Mouse (Mus musculus) erythroblast, adult 5-6 weeks (primary cell): ENCODE data around the gene Midn. TPM values are rescaled to one million over a fixed set of nuclear protein-coding genes. Genes with fewer than 3 reads are reported as not detected.

Source experiments
- ATAC-seq: replicated peaks from 2 replicates; pipeline ENCODE4 v1.8.0; 2016; ENCODE audit warnings: moderate number of reproducible peaks, mild to moderate bottlenecking, moderate TSS enrichment, inconsistent platforms; ENCODE audit not compliant: poor library complexity, low FRiP score, severe bottlenecking
- total RNA-seq, 2 experiments: library from RNA; stranded (forward) in 1 of 2; stranded (reverse) in 1 of 2; fragments of 150-400 nt in 1 of 2; fragments of 200-764, 138-1000 nt in 1 of 2; gene quantifications; 2 replicates each; pipeline versions ENCODE4 v1.2.3 to v1.2.4; 2015 to 2017; ENCODE audit warnings: low replicate concordance in 2 of 2

Midn gene
- total RNA-seq, 2 experiments from 2014 or later: 3.9 to 5.0 TPM

DNA sequence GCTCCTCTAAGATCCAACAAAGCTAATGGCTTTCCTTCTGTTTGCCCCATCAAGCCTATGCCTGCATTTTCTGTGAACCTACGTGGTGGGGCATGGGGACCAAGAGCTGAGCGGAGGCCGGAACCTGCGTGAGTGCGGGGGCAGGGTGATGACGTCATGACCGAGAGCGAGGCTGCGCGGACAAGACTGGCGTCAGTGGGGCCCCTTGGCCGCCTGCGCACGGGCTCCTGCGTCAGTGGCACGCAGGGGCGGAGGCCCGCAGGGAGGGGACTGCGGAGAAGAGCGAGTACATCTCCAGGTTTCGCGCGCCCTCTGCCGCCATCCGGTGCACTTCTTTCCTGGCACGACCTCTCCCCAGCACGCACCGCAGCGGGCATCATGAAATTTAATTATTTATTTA lies 6.8 kb upstream of the Midn start:
- peak; percentile 71 for ATAC-seq

DNA sequence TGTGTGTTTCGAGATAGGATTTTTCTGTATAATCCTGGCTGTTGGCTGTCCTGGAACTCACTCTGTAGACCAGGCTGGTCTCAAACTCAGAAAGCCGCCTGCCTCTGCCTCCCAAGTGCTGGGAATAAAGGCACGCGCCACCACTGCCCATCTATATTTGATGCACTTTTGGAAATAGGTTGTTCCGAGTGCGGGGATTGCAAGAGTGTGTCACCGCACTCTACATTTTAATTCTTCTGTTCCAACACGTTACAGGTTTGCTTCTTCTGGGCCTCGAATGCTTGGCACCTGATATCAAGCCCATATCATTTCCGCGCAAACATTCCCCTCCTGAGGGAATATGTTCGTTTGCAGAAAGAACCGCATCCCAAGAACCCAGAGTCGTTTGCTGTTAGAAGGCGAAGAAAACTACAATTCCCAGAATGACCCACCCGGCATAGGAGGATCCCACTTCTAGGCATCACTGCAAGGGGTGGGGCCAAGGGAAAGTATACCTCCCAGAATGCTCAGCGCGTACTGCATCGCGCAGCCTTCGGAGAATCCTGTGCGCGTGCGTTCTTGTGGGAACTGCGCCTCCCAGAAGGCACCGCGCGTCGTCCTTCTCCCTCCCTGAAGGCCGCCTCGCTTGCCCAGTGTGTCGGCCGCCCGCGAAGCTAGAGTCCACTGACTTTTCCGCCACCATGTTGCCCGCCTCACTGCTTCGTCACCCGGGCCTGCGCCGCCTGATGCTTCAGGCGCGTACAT lies 6.1 kb upstream of the Midn start:
- peak; percentile 72 for ATAC-seq

DNA sequence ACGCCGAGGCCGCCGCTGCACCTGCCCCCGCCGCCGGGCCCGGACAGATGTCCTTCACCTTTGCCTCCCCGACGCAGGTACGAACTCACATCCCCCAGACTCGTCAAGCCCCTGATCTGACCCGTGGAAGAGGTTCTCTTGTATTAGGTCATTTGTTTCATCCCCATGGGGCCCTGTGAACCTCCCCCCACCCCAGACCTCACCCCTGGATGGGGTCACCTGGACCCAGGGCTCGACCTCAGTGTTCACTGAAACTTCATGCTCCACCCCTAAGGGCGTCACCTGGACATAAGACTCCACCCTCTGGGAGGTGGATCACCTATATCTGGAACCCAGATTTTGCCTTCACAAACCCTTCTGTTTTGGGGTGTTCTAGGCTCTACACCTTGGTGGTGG lies 5.5 kb upstream of the Midn start:
- peak; percentile 26 for ATAC-seq

DNA sequence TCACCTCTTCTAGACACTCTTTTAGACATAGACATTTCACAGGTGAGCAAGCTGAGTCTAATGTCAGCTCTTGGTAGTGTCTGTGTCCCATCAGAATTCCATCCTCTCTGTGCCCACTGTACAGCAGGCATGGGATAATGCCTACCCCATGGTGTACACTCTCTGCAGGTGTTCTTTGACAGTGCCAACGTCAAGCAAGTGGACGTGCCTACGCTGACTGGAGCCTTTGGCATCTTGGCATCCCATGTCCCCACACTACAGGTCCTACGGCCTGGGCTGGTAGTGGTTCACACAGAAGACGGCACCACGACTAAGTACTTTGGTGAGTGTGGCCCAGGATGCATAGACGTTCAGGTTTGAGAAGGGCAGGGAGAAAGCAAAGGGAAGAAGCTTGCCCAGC lies 4.4 kb upstream of the Midn start:
- ATAC-seq: no peak

DNA sequence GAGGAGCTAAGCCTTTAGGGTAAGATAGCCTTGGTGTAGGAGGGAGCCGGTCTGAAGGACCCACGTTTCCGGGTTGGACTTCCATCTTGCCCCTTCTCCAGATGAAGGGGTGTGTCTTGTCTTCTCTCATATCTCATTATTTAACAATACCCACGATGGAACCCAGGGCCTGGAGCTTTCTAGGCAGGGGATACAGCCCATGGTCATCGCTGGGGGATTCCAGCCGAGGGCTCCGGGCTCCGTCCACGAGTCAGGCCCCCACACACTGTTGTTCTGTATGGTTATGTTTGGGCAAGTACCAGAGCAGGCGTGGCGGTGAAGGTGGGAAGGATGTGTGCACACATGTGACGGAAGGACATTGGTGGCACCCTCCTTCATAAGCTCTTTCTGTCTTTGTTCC lies 3.9 kb upstream of the Midn start:
- ATAC-seq: no peak

DNA sequence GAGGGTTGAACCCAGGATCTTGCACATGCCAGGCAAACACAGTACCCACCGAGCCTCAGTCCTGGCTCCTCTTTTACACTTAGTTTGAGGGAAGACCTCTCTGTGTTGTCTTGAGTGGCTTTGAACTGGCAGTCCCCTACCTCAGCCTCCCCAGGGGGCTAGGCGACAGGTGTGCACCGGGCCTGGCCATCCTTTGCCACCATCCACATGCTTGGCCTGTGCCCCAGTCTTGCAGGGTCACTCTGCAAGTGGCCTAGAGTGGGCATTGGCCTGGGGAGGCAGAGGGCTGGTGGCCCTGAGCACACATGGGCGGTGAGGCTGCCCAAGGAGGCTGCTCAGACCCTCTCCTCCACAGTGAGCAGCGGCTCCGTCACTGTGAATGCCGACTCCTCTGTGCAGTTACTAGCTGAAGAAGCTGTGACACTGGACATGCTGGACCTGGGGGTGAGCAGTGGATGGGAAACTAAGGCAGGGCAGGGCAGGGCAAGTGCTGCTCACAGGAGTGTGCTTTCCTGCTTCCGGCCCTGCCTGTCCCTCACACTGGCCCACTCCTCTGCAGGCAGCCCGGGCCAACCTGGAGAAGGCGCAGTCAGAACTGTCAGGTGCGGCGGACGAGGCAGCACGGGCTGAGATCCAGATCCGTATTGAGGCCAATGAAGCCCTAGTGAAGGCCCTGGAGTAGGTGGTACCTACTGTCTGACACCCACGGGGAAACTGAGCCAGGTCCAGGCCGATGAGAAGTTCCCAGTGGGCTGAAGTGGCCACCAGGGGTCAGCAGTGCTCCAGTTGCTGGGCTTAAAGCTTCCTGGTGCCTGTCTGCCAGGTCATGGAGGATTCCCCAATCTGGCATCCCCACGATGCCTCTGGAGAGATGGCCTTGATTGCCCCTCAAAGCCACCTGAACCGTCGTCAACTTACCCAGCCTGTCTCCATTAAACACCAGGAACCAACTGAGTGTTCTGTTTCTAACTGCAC lies 2.9 kb upstream of the Midn start:
- ATAC-seq: no peak

DNA sequence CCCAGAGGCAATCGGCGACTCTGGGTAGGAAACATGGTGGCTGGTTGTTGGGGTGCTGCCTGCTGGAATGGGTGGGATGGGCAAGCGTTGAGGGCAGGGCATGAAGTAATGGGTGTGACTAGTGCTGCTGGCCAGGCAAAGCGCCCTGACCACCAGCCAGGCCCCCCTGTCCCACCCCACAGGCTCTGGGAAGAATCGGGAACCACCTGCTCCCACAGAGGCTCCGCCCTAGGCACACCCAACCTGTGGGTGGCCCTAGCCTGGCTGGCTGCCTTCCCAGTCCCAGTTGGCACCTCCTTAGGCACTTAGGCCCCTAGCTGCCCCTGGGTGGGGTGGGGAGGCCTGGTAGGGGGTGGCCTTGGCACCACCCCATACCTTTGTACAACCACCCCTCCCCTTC lies 2.2 kb upstream of the Midn start:
- 0 out of 2 replicates have a peak, but pooled peaks have one; percentile 3 for ATAC-seq

DNA sequence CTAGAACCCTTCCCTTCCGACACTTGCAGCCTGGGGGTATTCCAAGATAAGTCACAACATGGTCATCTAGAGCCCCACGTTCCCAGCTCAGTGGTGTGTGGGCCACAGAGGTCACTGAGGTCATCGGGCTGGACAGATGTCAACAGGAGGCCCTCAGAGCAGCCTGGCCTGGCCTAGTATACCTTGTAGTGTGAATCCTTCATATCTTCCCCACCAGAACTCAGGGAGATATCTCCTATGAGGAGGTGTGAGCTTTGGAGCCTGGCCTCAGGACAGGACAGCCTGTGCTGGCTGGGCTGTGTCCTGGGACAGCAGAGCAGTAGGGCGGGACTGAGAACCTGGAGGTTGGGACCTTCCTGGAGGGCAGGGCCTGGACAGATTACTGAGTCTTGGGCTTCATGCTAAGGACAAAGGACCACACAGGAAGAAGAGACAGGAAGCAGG lies 1.5 kb upstream of the Midn start:
- no peak for ATAC-seq

DNA sequence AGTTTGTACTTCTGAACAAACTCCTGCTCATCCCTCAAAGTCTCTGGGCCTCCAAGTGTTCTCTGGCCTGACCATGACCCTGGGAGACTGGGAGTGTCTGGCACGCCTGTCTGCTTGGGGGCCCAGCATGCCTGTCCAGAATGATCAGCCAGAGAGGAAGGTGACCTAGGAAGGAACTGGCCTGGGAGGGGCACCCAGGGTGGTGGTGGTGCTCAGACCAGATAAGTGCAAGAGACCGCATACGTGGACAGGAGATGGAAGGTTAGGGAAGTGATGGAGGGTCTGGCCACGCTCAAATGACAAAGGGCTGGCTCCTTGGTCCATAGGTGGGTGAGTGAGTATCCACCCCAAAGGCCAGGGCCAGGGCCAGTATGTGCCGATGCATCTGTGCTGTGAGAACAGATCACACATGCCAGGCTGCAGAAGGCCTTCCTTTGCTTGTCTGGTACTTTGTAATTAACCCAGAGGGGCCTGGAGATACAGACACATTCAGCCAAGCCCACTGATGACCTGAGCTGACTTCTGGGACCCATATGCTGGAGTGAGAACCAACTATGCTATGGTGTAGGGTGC lies 840 bp upstream of the Midn start:
- no peak for ATAC-seq

DNA sequence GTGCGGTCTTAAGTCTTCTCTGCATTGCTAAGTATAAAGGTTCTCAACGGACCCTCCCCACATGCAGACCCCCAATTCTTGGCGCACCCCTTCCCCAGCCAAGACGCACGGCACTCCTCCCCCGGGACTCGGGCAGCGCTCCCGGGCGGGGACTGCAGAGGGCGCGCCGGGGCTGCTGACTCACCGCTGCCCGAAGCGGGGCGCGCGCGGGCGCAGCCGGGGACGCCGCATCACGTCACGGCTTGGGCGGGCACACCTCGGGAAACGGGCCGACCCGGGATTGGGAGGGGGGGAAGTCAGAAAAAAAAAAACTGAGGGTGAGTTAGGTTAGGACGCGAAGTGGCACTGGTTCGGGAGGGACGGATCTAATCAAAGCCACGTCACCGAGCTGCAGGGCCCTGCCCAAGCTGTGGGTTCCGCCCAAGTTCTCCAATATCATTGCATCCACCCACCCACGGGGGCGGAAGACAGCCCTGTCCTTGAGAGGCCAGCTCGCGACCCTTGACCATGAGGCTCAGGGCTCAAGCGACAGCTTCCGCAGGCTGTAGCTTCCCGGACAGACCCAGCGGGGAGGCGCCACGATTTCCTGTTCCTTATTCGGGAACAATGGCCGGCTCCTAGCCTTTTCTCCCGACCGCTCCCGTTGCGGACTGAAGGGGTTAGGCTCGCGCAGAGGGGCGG lies 678 bp downstream of the Midn start:
- ATAC-seq: peak; percentile 45

DNA sequence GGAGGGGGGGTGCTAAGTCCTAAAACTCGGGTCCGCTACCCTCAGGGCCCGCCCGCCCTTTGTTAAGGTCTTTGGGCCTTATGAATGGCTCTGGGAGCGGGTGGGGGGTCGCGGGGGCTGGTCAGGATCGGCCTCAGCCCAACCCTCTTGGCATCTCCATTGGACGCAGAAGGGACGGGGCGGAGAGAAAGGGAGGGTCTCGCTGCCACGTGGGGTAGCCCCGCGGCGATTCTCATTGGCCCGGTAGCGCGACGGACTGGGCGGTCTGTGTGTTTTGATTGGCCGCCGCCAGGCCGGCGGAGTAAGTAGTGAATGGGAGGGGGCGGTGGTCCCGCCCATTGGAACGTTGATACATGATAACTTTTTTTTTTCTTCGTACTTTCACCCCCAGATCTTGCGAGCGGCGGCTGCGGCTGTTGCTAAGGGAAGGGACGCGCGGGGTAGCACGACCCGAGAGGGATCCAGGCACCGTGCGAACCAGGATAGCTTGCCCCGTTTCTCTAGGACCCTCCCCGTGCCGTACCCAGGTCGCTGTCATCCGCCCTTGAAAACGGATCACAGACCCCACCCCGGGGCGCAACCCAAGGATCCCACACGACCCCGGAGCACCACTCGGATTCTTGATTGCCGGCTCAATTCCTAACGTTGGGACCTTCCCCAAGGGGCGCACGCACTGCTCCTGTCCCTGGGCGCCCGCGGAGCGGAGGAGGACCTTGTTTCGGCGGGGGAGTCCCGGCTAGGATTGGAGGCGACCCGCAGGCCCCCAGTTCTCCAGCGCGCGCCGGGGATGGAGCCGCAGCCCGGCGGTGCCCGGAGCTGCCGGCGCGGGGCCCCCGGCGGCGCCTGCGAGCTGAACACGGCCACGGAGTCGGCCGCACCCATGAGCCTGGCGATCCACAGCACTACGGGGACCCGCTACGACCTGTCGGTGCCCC lies 1.5 kb downstream of the Midn start:
- peak; percentile 59 for ATAC-seq

DNA sequence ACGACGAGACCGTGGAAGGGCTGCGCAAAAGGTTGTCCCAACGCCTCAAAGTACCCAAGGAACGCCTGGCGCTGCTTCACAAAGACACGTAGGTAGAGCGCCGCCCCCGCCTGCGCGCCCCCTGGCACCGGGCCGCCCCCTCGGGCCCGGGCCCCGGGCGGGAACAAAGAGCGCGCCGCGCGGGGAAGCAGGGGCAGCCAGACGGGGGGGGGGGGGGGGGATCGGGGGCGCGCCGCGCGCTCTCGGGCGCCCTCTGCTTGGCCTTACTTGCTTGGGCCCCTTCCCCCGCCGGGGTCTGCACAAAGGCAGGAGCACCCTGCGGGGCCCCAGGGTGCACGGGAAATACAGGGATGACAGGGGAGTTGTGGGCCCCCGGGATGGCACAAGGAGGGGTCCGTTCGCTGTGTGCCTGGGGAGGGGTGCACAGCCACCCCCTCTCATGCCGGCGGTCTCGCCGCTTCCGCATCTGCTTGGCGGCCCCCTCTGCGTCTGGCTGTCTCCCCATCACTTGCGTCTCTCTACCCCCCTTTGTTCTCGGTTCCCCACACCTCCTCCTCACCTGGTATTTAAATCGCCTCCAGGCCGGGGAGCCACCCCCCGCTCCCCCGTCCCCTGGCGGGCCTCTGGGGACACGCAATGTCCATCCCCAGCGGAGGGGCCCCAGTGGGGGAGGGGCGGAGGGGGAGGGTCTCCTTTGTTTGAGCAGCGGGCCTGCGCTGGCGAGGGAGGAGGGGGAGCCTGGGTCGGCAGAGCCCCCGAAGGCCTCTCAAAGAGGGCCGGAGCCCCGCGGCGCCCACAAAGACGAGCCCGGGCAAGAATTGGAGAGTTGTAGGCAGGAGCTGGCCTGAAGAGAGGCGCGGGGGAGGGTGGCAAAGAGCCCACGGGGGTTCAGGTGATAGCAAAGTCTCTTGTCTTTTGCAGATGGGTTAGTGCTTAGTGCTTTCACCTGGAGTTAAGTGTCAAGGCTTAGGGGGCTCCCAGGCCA lies 2.4 kb downstream of the Midn start:
- no peak for ATAC-seq

DNA sequence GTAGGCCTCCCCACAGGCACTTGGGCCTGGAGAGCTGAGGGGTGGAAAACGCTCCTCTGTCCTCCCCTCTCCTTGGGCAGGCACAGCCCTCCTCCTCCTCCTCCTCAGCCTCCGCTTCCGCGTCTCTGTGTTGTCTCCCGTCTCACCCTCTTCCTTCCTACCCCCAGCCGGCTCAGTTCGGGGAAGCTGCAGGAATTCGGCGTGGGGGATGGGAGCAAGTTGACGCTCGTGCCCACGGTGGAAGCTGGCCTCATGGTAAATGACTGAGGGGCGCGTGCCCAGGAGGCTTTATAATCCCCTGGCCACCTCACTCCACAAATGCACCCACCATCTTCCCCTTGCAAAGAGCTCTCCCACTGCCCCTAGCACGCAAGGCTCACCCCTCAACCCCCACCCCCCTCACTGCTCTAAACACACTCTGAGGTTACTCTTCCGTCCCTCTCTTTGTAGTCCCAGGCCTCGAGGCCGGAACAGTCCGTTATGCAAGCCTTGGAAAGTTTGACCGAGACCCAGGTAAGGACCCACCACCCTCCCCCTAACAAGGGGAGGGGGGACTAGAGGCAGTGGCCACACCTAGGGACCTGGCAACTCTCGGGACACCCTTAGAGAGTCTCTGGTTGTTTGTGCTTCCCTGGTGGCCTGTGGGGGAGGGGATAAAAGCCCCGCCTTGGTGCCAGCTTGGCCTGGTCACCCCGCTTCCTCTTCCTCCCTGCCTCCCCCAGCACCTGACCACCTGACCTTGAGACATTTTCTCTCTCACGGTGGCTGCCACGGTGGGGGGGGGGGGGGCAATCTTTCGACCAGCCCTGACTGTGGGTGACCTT lies 3.4 kb downstream of the Midn start:
- ATAC-seq: no peak

DNA sequence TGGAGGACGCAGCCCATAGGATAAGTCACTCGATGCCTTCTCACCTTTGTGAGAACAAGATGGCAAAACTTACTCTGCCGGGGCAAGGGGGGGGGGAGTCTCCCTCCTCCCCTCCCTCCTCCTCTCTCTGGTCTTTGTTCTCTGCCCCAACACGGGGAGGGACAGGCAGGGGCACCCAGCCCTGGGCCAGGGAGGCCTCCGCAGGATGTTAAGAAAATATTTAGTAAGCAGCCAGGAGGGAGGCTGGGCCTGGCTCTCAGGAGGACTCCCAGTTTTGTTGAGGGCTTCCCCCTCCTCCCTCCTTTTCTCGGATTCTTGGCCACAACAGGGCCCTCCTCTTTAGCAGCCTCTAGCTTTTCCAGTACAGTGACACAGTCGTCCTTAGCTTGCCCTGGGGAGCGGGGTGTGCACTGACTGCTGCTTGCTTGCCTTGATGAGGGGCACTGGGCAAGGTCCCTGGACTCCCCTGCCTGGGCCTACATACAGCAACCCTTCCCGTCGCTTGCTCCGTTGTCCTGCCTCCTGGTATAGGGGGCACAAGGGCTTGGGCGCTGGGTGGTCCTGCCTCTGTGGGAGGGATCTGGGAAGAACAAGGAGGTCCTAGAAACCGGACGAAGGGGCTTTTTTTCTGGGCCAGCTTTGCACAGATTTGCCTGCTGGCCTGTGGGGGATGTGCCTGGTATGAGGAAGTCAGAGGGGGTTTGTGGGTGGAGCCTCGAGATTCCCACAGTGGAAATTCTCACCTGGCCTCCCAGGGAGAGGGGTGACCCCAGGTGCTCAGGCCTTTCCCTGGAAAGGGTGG lies 4.2 kb downstream of the Midn start:
- ATAC-seq: no peak

DNA sequence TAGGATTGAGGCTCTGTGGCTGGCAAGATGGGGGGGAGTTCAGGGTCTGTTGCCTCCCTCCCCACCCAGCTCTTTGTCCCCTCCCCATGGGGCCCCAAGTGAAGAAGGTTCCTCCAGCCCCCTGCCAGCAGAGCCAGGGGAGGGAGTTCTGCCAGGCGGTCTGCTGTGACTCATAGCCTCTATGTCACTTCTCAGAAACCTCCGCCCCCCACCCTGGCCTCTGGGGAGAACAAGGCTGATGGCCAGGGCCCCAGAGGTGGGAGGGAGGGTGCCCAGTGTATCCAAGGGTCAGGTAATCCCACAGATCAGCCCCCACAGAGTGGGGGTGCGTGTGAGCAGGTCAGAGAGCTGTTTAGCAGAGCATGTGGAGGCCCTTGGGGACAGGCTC lies 4.8 kb downstream of the Midn start:
- ATAC-seq: no peak

DNA sequence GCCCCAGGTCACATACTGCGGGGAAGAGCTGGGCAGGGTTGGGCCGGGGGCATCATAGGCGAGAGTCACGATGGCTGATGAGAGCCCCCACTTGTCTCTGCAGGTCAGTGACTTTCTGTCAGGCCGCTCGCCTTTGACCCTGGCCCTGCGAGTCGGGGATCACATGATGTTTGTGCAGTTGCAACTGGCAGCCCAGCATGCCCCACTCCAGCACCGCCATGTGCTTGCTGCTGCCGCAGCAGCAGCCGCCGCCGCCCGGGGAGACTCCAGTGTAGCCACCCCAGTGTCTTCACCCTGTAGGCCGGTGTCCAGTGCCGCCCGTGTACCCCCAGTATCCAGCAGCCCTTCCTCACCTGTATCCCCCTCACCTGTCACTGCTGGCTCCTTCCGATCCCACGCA lies 5.6 kb downstream of the Midn start:
- no peak for ATAC-seq
